Mouse (Mus musculus): ENCODE data around the gene Pqlc3.
"Not testable (repeated sequence)": the region's sequence is repeated elsewhere in the genome, so short reads cannot be mapped to it uniquely, and the experiment has no call there.

The Pqlc3 gene

DNA sequence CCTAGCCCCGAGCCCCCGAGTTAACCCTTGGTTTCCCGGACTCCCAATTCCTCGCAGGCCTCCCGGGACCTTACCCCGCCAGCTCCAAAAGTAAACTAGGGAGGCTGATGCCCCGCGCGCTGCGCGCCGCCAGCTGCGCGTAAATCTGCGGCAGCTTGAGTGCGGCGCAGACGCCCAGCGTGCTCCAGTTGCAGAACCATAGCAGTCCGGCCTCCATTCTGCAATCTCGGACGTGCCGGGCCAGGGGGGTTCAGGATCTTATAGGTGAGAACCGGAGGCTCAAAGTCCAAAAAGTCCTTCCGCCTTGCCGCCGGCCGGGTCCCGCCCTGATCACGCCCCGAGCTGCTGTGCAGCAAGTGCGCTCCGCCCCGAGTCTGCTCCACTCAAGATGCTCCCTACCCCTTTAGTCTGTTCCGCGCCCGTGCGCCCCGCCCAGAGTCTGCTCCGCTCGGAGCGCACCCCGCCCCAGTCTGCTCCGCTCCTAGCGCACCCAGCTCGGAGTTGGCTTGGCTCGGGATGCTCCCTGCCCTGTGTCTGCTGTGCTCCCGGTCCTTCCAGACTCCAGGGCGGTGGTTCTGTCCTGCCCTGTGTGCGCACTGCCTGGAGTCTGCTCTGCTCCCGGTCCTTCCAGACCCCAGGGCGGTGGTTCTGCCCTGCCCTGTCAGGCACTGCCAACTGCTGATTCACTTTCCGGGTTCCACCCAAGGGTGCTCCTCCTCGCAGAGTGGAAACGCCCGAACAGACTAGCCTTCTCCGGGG is at the start of gene Pqlc3:
Gene Pqlc3 (minus strand): TSS at position 670 of the 759 bp plus-strand sequence.
- DNase-seq, result peak; percentile 85 to 90

DNA sequence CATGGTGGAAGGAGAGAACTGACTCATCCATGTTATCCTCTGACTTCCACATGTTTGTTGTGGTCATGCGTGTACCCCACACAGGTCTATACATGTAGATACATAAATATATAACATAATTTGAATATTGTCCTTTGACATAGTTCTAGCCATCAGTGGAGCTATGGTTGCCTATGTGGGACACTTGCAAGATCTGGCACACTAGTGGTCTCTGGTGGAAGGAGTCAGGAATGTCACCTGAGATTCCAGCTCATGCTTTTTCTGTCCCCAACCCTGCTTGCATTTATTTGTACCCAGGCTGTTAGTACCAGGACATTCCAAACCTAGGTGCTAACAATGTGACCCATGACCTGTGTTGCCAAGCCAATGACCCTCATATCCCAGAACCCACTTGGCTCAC is 49.6 kb upstream of the Pqlc3 start:
- DNase-seq, result no peak

DNA sequence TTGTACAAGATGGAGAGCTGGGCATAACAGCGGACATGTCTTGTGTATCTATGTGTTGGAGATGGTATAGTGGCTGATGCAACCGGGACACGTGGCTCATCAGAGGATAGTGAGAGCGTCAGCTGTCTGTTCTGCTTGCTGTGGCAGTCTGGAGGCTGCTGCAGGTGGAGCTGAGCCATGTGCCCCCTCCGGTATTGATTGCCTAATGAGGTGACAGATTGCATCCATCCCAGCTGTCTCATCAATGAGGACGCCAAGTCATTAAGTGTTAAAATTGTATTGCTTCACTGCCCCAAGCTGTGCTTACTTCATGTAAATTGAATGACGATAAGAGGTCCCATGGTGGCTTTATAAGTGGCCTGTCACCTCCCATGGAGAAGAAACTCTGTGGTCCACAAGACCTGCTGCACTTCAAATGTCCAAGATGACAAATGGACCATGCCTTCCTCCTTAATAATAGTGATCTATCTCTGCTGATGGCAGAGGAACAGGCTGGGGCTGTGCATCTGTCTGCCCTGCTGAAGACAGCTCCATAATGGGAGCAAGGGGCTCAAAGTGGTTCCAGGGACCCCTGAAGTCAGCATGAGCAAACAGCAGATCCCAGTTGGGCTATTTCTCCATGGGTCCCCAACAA is 48.9 kb upstream of the Pqlc3 start:
- DNase-seq, result no peak

DNA sequence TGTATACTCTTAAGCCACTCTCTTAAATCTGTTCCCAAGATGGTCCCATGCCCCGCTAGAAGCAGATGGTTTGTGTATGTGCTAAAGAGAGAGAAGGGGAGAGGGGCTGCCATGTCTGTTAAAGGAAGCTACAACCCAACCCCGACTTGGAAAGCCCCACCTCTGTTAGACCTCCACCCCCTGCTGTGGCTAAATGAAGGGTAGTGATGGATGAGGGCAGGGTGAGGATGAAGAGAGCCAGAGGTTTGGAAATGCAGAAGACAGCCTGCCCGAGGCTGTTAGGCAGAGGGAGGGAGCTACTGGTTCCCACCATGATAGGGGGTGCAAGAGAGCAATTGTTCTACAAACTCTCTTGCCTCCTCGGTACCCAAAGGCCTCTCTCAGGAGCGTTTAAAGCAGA is 43.1 kb upstream of the Pqlc3 start:
- DNase-seq, result no peak

DNA sequence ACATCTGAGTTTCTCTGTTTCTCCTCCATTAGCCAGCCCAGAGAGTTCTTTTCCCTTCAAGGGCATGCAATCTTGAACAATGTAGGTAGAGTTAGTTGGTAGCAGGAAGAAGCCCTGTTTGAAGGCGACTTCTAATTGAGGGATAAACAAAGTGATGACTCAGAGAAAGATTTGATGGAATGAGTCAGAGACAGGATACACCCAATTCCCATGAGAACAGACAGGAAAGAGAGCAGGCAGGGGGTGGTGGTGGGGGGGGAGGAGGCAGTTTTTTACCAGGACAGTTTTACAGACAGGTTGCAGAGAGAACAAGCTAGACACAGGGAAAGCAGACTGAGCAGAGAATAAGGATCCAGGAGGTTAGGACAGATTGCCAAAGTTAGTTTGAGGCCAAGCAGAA is 40.4 kb upstream of the Pqlc3 start:
- no peak for DNase-seq

DNA sequence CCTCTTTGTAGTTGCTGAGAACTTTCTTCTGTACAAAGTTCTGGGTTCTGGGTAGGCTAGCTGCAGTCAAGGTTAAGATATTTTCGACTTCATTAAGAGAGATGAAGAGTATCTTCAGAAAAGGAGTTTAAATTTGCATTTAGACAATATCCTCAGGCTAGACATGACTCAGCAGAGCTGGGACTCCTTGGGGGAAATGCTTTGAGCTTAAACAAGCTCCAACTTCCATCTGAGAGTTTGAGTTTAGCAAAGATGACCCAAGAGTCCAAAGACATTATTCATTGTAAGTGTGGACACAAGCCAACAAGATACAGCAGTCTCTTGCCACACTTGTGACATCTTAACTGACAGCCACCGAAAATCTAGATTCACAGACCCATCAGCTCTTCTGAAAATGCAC is 39.2 kb upstream of the Pqlc3 start:
- DNase-seq, result no peak

DNA sequence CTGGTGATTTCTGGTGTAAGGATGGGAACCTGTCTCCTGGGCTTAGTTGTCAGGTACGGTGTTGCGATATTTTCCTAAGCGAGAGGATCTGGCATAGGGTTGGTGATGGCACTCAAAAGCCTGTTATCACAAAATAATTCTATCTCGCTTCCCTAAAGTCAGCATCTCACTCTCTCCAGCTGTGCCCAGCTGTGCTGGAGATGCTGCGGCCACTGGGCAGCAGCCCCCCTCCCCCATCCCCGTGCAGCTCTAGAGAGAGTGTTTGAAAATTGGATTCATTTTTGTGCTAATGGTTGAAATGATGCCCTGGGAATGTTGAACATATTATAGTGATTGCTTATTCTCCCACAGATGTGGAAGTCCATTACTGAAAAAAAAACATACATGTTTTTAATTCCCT is 38.0 kb upstream of the Pqlc3 start:
- DNase-seq, result no peak

DNA sequence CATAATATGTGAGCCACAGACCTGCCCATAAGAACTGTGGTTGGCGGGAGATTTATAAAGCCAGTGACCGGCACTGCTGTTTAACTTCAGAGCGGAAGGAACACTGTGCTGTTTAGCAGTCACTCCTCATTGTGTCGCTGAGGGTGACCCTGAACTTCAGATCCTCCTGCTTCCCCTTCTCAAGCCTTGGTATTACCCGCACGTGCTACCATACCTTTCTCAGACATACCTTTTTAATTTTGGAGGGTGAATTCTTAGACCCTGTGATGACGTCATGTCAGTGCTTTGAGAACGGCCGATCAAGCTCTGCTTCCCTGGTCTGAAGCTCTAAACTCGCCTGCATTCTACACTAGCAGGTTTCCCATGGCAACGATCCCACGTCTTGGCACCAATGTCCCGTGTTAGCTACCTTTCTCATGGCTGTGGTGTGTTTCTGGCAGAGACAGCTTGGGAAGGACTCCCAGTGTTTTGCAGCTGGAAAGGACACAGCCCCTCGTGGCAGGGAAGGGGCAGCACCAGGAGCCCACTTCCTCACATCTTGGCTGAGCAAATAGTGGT is 36.9 kb upstream of the Pqlc3 start:
- DNase-seq, result no peak

DNA sequence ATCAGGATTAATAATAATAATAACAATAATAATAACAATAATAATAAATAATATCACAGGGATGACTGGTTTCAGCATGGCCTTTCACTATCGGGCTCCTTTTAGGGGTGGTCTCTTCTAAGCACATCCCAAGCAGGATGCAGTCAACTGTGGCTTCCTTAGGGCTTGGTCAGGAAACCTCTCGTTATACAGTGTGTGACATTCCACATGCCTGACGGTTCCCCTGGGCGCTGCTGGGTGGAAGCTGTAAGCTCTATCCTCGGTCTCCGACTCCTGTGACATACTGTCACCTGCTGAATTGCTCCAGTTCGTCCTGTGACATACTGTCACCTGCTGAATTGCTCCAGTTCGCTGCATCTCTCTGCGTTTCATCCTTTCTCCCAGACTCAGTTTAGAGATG is 36.3 kb upstream of the Pqlc3 start:
- DNase-seq, result no peak

DNA sequence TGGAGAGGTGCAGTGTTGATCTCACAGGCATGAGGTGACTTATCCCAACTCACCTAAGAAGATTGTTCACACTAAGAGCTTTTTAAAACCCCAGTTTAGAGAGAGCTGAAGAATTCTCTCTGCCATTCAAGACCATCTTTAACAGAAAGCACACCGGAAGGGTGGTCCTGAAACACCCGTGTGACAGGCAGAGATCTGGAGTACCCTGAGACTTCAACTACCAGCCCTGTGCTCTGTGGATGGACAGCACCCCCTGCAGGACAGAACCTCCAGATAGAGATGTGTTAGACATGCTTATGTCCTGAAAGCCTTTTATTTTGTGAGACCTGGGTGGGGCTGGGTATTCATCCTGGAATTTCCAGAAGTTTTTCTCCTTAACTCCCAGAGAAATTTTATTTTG is 34.9 kb upstream of the Pqlc3 start:
- peak; percentile 22 to 69 for DNase-seq

DNA sequence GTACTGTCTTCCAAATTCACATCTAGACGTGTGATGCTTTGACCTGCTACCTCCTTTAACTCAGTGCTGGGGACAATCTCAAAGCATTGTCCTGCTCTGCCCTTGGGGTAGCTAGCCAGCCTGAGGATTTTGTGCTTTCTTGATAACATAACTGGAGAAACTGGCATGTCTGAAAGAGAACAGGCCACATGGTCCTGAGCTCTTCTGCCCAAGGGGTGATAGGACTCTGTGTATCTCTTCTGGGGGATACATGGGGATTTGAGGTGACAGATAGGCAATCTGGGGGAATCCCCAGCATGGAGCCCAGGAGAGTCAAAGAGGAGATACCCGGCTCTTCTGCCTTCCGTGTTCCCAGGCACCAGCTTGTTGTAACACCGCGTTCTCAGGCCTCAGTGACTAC is 34.5 kb upstream of the Pqlc3 start:
- no peak for DNase-seq

DNA sequence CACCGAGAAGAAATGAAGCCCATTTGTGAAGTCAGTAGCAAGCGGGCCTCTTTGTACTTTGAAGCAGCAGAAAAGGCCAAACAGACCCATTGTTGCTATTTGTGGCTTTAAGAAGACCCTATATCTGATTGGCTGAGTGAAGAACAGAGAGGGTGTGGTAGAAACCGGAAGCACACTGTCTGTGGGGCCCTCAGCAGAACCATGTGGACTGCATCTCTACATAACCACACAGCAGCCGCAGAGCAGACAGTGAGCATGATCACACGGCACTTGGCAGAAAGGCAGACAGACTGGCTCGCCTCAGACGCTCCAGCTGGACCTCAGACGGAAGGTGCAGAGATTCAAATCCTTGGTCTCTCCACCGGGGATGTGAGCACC is 33.2 kb upstream of the Pqlc3 start:
- DNase-seq, result no peak

DNA sequence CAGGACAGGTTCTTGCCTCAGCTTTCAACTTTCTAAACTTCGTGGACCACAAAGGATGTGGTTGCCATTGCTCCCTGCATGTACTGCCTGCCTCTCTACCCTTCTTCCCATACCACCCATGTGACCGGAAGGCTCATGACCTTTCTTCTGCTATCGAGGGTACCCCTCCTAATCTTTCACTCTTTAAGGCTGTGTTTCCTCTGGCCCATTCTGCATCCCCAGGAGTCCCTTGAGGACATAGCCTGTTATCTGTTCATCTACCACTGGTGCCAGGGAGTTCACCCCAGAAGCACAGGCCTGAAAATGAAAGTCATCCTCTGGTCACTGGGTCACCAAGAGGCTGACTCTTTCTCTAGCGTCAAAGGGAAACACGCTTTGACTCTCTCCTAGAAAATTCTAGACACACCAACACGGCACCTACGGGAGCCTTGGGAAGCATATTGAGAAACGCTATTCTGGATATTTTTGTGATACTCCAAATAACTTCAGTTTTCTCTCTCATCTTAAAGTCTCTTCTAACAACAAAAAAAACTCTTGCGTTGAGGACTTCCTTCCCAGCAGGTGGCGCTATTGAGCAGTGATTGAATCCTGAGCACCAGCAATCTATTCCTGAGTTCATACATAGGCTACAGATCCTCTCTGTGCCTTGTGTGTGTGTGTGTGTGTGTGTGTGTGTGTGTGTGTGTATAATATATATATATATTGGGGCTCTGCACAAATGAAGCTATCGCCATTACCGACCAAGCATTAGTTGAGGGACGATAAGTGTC is 32.7 kb upstream of the Pqlc3 start:
- peak; percentile 18 to 75 for DNase-seq

DNA sequence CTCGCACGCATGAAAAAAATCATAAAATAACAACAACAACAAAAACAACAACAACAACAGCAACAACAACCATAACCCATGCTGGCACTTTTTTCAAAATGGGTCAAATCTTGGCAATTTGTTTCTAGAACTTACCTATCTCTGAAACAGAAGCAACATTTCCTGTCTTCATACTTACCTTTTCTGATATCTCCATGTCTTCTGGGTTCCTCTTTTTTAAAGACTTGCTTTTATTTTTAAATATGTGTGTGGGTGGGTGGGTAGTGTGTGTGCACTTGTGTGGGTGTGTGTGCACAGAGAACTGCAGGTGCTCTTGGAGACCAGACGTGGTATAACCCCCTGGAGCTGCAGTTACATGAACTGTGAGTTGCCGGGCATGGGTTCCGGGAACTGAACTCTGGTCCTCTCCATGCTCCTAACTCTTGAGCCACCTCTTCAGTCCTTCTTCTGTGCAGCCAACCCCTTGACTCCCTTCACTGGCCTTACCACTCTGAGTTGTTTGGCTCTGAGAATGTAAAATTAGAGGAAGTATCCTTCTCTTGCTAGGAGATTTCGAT is 24.4 kb upstream of the Pqlc3 start:
- DNase-seq, result no peak

DNA sequence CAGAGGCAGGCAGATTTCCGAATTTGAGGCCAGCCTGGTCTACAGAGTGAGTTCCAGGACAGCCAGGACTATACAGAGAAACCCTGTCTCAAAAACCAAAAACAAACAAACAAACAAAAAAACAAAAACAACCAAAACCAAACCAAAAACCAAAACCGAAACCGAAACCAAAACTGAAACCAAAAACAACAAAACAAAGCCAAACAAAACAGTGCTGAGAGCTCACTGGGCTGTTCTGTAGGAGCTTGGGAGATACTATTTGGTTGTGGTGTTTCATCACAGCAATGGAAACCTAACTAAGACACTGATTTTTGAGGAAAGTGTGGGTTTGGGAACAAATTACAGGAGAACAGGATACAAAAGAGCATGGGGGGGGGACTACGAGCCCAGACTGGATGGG is 21.9 kb upstream of the Pqlc3 start:
- no peak for DNase-seq

DNA sequence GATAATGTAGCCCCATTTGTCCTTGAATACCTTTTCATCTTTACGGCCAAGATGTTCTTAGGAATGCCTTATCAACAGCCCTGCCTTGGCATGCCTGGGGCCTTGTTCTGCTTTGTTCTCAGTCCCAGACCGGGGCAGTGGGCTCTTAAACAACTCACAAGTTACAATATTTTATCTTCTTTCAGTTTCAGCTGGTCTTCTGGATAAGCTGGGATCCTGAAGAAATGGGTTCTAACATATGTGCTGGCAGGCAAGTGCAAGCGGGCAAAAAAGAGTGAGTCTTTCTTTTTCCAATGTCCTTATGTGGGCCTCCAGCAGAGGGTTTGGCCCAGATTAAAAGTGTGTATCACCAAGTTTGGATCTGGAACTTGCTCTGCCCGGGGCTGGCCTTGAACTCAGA is 20.9 kb upstream of the Pqlc3 start:
- DNase-seq, result not testable (repeated sequence)

DNA sequence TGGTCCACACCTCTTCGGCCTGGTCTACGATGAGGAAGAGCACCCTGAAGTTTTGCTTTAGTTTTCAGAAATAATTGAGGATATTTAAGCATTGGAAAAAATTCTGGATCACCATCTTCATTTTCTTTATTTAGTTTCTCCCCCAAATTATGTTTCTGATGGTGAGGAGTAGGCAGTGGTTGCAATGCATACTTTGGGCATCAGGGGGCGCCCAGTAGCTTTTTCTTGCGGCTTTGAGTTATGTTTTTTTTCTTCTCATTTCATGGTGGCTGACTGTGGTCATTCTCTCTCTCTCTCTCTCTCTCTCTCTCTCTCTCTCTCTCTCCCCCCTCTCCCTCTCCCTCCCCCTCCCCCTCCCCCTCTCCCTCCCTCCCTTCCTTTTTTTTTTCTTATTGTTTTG is 18.3 kb upstream of the Pqlc3 start:
- DNase-seq, result peak; percentile 41 to 80

DNA sequence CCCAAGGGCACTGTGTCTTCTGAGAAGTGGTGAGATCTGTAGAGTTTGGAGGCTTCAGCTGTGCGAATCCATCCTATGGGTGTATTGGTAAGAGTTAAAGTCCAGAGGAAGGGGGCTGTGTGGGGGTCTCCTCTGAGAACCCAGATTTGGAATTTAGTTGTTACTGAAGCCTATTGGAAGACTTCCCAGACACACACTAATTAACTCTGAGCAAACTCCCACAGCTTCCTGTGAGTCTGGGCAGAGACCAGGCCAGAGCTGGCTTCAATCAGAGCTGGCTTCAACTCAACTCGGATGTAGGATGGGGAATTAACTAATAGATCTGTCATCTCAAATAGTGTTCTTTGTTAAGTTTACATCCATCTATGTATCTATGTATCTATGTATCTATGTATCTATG is 15.5 kb upstream of the Pqlc3 start:
- DNase-seq, result no peak

DNA sequence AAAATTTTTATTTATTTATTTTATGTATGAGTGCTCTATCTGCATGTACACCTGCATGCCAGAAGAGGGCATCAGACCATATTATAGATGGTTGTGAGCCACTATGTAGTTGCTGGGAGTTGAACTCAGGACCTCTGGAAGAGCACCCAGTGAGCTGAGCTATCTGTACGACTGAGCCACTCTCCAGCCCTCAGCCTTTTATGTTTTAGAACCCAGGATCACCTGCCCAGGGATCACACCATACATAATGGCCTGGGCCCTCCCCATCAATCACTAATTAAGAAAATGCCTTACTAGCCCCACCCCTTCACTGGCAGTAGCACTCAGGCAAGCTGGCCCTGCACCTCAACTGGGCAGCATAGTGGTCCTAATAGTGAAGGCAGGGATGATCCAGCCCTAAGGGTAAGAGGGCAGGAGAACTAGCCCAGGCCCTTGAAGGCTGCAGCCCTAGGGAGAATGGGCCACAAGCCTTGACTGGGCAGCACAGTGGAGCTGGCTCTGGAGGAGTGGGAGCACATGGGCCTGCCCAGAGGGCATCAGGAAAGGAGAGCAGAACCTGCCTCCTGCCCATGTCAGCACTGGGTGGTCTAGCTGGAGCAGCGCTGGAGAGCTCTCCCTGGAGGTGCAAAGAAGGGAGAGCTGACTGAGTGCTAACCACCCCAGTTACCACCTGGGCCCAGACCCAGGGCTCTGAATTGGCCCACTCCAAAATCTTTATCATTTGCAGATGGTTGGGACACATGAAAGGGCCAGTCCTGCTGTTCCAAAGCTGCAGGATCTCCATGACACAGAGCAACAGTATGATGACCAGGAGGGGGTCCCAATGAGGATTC is 12.1 kb upstream of the Pqlc3 start:
- no peak for DNase-seq

DNA sequence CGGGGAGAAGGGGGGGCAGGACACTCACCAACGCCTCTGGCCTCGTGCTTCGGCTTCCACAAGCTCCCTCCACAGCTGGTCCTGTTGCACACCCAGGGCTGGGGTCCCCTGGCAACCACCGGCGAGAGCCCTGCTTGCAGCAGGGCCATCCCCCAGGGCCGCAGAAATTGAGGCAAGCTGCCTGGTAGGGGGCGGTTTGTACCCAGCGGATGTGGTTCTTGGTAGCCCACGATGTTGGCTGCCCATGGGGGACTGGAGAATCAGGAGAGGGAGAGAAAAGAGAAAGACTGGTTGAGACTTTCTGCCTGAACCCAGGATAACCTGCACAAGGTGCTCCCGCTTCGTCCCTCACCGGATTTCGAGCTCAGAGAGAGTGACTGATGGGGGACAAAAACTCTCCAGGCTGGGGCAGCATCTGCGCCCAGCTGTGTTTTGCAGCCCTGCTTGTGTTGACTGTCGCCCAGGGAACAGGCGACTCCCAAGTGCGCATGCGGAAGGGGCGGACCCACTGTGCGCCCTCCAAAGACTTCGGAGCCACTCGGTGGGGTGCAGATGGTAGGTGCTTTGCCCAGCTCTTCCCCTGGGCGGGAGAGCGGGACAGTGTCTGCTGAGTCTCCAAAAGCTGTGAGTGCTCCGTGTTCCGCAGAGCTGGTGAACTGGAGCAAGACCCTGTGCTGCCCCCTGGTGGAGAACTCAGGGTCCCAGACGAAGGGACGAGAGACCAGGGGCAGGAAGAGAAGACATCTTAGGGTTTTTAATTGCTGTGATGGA is 11.1 kb upstream of the Pqlc3 start, which contains the start of gene 2410004P03Rik:
Gene 2410004P03Rik (minus strand): TSS at position 628 of the 771 bp plus-strand sequence.
- DNase-seq, result peak; percentile 67 to 81

DNA sequence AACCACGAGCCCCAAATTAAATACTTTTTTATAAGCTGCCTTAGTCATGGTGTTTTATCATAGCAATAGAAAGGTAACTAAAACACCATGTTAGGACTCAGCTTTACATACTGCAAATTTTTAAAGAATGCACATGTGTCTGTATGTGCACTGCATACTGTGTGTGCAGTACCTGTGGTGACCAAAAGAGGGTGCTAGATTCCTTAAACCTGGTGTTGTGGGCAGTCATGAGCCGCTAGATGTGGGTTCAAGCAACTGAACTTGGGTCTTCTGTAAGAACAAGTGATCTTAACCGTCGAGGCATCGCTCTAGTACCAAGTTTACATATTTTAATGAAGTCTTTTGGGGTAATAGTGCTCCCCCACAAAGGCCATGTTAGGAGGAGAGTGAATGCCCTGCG is 9.3 kb upstream of the Pqlc3 start:
- no peak for DNase-seq

DNA sequence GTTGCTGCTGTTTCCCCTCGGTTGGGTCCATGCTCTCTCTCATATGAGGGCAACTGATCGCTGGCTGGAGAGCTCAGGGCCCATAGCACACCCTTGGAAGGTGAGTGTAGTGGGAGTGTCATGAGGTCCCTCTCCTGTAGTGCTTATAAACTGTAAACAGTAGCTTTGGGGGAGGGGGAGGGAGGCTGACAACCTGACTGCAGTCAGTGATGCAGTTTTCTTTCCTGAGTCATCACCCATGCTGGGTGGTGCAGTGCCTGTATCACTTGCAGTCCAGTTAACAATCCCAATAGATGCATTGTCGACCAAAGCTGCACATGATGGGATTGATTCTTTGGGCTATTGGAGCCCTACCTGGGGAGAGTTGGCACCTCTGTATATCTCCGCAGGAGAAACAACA is 1.0 kb upstream of the Pqlc3 start:
- DNase-seq, result no peak

Measured in spleen, adult 18-20 months (tissue).